Mouse (Mus musculus) bone marrow, adult 2 months (tissue): ENCODE results near the gene Erp44. TPM values are rescaled to one million over a fixed set of nuclear protein-coding genes. Genes with fewer than 3 reads are reported as not detected.

ENCODE experiments used
- H3K27ac ChIP-seq: fragments of 200-500 bp; 2 replicates; pipeline ENCODE4 v1.5.1; 2012; ENCODE audit warnings: low read depth, mild to moderate bottlenecking, control low read depth, inconsistent platforms, low read length; ENCODE audit not compliant: control insufficient read depth, poor library complexity, insufficient read depth
- H3K4me1 ChIP-seq: fragments of 200-500 bp; 2 replicates; pipeline ENCODE4 v1.6.1; 2011; ENCODE audit warnings: low read length; ENCODE audit not compliant: control insufficient read depth, insufficient read depth
- H3K4me3 ChIP-seq: fragments of 200-500 bp; replicated peaks from 2 replicates; pipeline ENCODE3; 2011; ENCODE audit warnings: mild to moderate bottlenecking, low read depth, low read length, control low read depth; ENCODE audit not compliant: control insufficient read depth
- CTCF ChIP-seq: fragments of 200-500 bp; IDR thresholded peaks from 2 replicates; pipeline ENCODE4 v1.5.1; 2011; ENCODE audit warnings: low read length, control low read depth; ENCODE audit not compliant: control insufficient read depth, insufficient read depth
- POLR2A ChIP-seq: fragments of 200-500 bp; IDR thresholded peaks from 2 replicates; pipeline ENCODE4 v1.6.1; 2011; ENCODE audit warnings: low read depth, mild to moderate bottlenecking, control low read depth, low read length, borderline replicate concordance; ENCODE audit not compliant: control insufficient read depth
- WGBS: fragments of 180-500 bp; shearing (Covaris S2); methylation state at CpG from one replicate; pipeline ENCODE4 v1.1.7; 2018; 5-methylcytosine and 5-hydroxymethylcytosine counted together
- polyA plus RNA-seq: library from polyadenylated mRNA; stranded (reverse); fragments of >200 nt; gene quantifications from 2 replicates; pipeline ENCODE4 v1.2.4, GENCODE M21; 2011; ENCODE audit warnings: low replicate concordance; ENCODE audit not compliant: missing spikeins, insufficient read depth, insufficient read length

Gene Erp44
- polyA plus RNA-seq, 1 experiment: 48.0 TPM

- TF ChIP-seq POLR2A (no peak), CTCF (no peak)
- WGBS: 85% methylated on average over 3 of the region's 3 CpGs
- no peaks in the 10 kb centered on the region; the same call in 1 of the 2 replicates for H3K4me1 ChIP-seq
- H3K27ac ChIP-seq: no peak overlapping the region
- H3K4me3 ChIP-seq: no peak overlapping the region
Measured at GRCm38 (mm10) chr4:48258045-48258444, 21.3 kb downstream of the Erp44 start.

- Histone ChIP-seq H3K4me1 (no peaks in the 10 kb centered on the region; the same call in 1 of the 2 replicates), H3K4me3 (no peak overlapping the region)
Measured at GRCm38 (mm10) chr4:48253266-48253665, 26.1 kb downstream of the Erp44 start.

GRCm38 (mm10) chr4:48244280-48244679 lies 35.1 kb downstream of the Erp44 start:
- 86% methylated on average over 2 of the region's 2 CpGs for WGBS
- Histone ChIP-seq H3K4me1 (no peaks in the 10 kb centered on the region), H3K4me3 (no peak overlapping the region), H3K27ac (no peak overlapping the region)
- TF ChIP-seq CTCF (no peak), POLR2A (no peak)

More at GRCm38 (mm10) chr4:48253266-48253665, 26.1 kb downstream of the Erp44 start:
- TF ChIP-seq CTCF (no peak), POLR2A (no peak)
- H3K27ac ChIP-seq: no peak overlapping the region

- no peaks in the 10 kb centered on the region for H3K4me1 ChIP-seq
- 72% methylated on average over 1 of the region's 1 CpGs for WGBS
- no peak overlapping the region for H3K4me3 ChIP-seq
- H3K27ac ChIP-seq: no peak overlapping the region
- TF ChIP-seq POLR2A (no peak), CTCF (no peak)
Measured at GRCm38 (mm10) chr4:48243737-48244136, 35.6 kb downstream of the Erp44 start.

- Histone ChIP-seq H3K4me3 (no peak overlapping the region), H3K4me1 (no peaks in the 10 kb centered on the region), H3K27ac (no peak overlapping the region)
- 80% methylated on average over 4 of the region's 4 CpGs for WGBS
- TF ChIP-seq POLR2A (no peak), CTCF (no peak)
Measured at GRCm38 (mm10) chr4:48242482-48242881, 36.9 kb downstream of the Erp44 start.

- Histone ChIP-seq H3K4me3 (no peak overlapping the region), H3K27ac (no peak overlapping the region), H3K4me1 (no peaks in the 10 kb centered on the region)
- TF ChIP-seq POLR2A: no peak
- no peak for TF ChIP-seq CTCF
- 80% methylated on average over 4 of the region's 4 CpGs for WGBS
Measured at GRCm38 (mm10) chr4:48239046-48239445, 40.3 kb downstream of the Erp44 start.

GRCm38 (mm10) chr4:48236721-48237120 lies 42.6 kb downstream of the Erp44 start:
- 73% methylated on average over 3 of the region's 3 CpGs for WGBS
- H3K27ac ChIP-seq: no peak overlapping the region
- no peak overlapping the region for H3K4me3 ChIP-seq
- TF ChIP-seq CTCF (no peak), POLR2A (no peak)
- no peaks in the 10 kb centered on the region for H3K4me1 ChIP-seq

GRCm38 (mm10) chr4:48226800-48227199 lies 52.6 kb downstream of the Erp44 start:
- TF ChIP-seq POLR2A (no peak), CTCF (no peak)
- H3K27ac ChIP-seq: no peak overlapping the region
- H3K4me1 ChIP-seq: no peaks in the 10 kb centered on the region
- no peak overlapping the region for H3K4me3 ChIP-seq
- WGBS: 65% methylated on average over 3 of the region's 3 CpGs

- WGBS: 39% methylated on average over 3 of the region's 3 CpGs
- no peaks in the 10 kb centered on the region for H3K4me1 ChIP-seq
- no peak overlapping the region for H3K4me3 ChIP-seq
- H3K27ac ChIP-seq: no peak overlapping the region
- no peak for TF ChIP-seq POLR2A
- no peak for TF ChIP-seq CTCF
Measured at GRCm38 (mm10) chr4:48225604-48226003, 53.8 kb downstream of the Erp44 start.
